17 mouse cellular contexts compared by ENCODE assay signal in genomic region chr4:145105319-145105718, GRCm38 (mm10).
DNase-seq lines count a peak whose midpoint lies in the region; ATAC-seq lines count a peak whose summit lies in the region.
"Had no signal": no experiment of that assay in that cellular context is flagged by ENCODE, and none has a peak within 500 bp of the region (broad histone marks: within the 10 kb centered on the region; RNA-seq: fewer than 3 reads in every experiment).

No protein-coding gene starts in this region.

- H3K27ac ChIP-seq in forebrain, embryonic 15.5 days (replicated peaks): peak overlapping the region; percentile 44
- H3K27ac ChIP-seq in forebrain, embryonic 11.5 days (ENCODE audit: low read depth, low read length): no peak overlapping the region
- peak overlapping the region; percentile 48; the same call in 1 of the 2 replicates for H3K27ac ChIP-seq in limb, embryonic 15.5 days
- H3K27ac ChIP-seq in limb, embryonic 10.5 days: no peak overlapping the region
- H3K27ac ChIP-seq in intestine, embryonic 16.5 days (ENCODE audit: low read length): peak overlapping the region; percentile 1; the same call in 1 of the 2 replicates

- H3K36me3 ChIP-seq in forebrain, embryonic 15.5 days: peaks cover 47% of the 10 kb centered on the region
- H3K36me3 ChIP-seq in forebrain, embryonic 11.5 days (ENCODE audit: control insufficient read depth, insufficient read depth, low read length): no peaks in the 10 kb centered on the region; the same call in 1 of the 2 replicates
- H3K36me3 ChIP-seq in limb, embryonic 15.5 days: peaks cover 62% of the 10 kb centered on the region
- H3K36me3 ChIP-seq in limb, embryonic 10.5 days: peaks cover 65% of the 10 kb centered on the region
- H3K36me3 ChIP-seq in intestine, embryonic 16.5 days (ENCODE audit: control insufficient read depth, insufficient read depth, low read length): peaks cover 11% of the 10 kb centered on the region; the same call in 1 of the 2 replicates

- no peak for ATAC-seq in forebrain, embryonic 15.5 days (replicated peaks)
- ATAC-seq in forebrain, embryonic 11.5 days (replicated peaks; ENCODE audit: low FRiP score): no peak
- ATAC-seq in limb, embryonic 15.5 days (ENCODE audit: insufficient number of reproducible peaks, low FRiP score, low TSS enrichment, low read depth): no peak
- ATAC-seq in intestine, embryonic 16.5 days: no peak
- no peak for ATAC-seq in megakaryocyte, adult 5-6 weeks (ENCODE audit: poor library complexity, severe bottlenecking)

- H3K27me3 ChIP-seq in forebrain, embryonic 15.5 days: no peaks in the 10 kb centered on the region
- H3K27me3 ChIP-seq in forebrain, embryonic 11.5 days (ENCODE audit: control insufficient read depth, insufficient read depth, low read length): no peaks in the 10 kb centered on the region
- no peaks in the 10 kb centered on the region for H3K27me3 ChIP-seq in limb, embryonic 15.5 days
- no peaks in the 10 kb centered on the region for H3K27me3 ChIP-seq in limb, embryonic 10.5 days (ENCODE audit: low read depth, poor library complexity, severe bottlenecking)
- no peaks in the 10 kb centered on the region for H3K27me3 ChIP-seq in intestine, embryonic 16.5 days (replicated peaks; ENCODE audit: control insufficient read depth, insufficient read depth, low read length)

- H3K4me2 ChIP-seq in forebrain, embryonic 15.5 days (replicated peaks): no peak overlapping the region
- H3K4me2 ChIP-seq in forebrain, embryonic 11.5 days (ENCODE audit: low read depth, low read length, severe bottlenecking): no peak overlapping the region
- H3K4me2 ChIP-seq in limb, embryonic 15.5 days: no peak overlapping the region
- H3K4me2 ChIP-seq in intestine, embryonic 16.5 days (ENCODE audit: low read depth, low read length): no peak overlapping the region
- H3K4me2 ChIP-seq: heart, embryonic 11.5 days had no signal

- DNase-seq in forebrain, embryonic 11.5 days (ENCODE audit: low spot score): no peak
- DNase-seq in limb, embryonic 10.5 days (ENCODE audit: low spot score): no peak
- peak; percentile 40 for DNase-seq in brain, adult 2 months (ENCODE audit: low read depth, low spot score)
- DNase-seq in cerebellum, postnatal 14 days: no peak
- DNase-seq: adrenal gland, adult 2 months; cerebellum, adult 8-10 months; gastrocnemius, postnatal 10 days; kidney, postnatal 14 days; lung, adult 18-20 months; lung, postnatal 4 days; right cerebral cortex, postnatal 14 days; thymus, postnatal 14 days had no signal

- peaks cover 8% of the 10 kb centered on the region; the same call in 1 of the 2 replicates for H3K4me1 ChIP-seq in forebrain, embryonic 15.5 days
- no peaks in the 10 kb centered on the region for H3K4me1 ChIP-seq in forebrain, embryonic 11.5 days (replicated peaks; ENCODE audit: control insufficient read depth, insufficient read depth, low read length)
- 0 out of 2 replicates have a peak, but pooled peaks cover 3% of the 10 kb centered on the region for H3K4me1 ChIP-seq in limb, embryonic 15.5 days
- H3K4me1 ChIP-seq in limb, embryonic 10.5 days: peaks cover 18% of the 10 kb centered on the region
- H3K4me1 ChIP-seq in intestine, embryonic 16.5 days (ENCODE audit: control insufficient read depth, insufficient read depth, low read length): no peaks in the 10 kb centered on the region

- H3K9ac ChIP-seq in forebrain, embryonic 15.5 days (replicated peaks): no peak overlapping the region
- no peak overlapping the region for H3K9ac ChIP-seq in forebrain, embryonic 11.5 days (ENCODE audit: low read length)
- H3K9ac ChIP-seq in limb, embryonic 15.5 days: no peak overlapping the region
- no peak overlapping the region for H3K9ac ChIP-seq in intestine, embryonic 16.5 days (ENCODE audit: low read depth, low read length)

- H3K4me3 ChIP-seq in forebrain, embryonic 15.5 days: no peak overlapping the region
- no peak overlapping the region for H3K4me3 ChIP-seq in forebrain, embryonic 11.5 days (ENCODE audit: low read depth, low read length)
- no peak overlapping the region for H3K4me3 ChIP-seq in limb, embryonic 15.5 days
- H3K4me3 ChIP-seq in limb, embryonic 10.5 days: no peak overlapping the region
- H3K4me3 ChIP-seq in intestine, embryonic 16.5 days (ENCODE audit: low read length): no peak overlapping the region

- H3K9me3 ChIP-seq in forebrain, embryonic 15.5 days: no peaks in the 10 kb centered on the region
- H3K9me3 ChIP-seq in forebrain, embryonic 11.5 days (ENCODE audit: control insufficient read depth, low read length): no peaks in the 10 kb centered on the region
- H3K9me3 ChIP-seq in limb, embryonic 15.5 days: no peaks in the 10 kb centered on the region
- H3K9me3 ChIP-seq in limb, embryonic 10.5 days (replicated peaks): no peaks in the 10 kb centered on the region
- no peaks in the 10 kb centered on the region for H3K9me3 ChIP-seq in intestine, embryonic 16.5 days (ENCODE audit: control insufficient read depth, low read length)

- WGBS in forebrain, embryonic 15.5 days: 56% methylated on average over 6 of the region's 6 CpGs
- 65% methylated on average over 6 of the region's 6 CpGs for WGBS in forebrain, embryonic 11.5 days
- 69% methylated on average over 6 of the region's 6 CpGs for WGBS in limb, embryonic 15.5 days
- 82% methylated on average over 6 of the region's 6 CpGs for WGBS in limb, embryonic 10.5 days
- 61% methylated on average over 6 of the region's 6 CpGs for WGBS in intestine, embryonic 16.5 days

Comparison
In these comparisons a context has a peak if more than half of its experiments do, and no peak if none do; other contexts are left out.
1. H3K27ac ChIP-seq: peak in forebrain, embryonic 15.5 days (single experiment), limb, embryonic 15.5 days (single experiment) and intestine, embryonic 16.5 days (single experiment); none in forebrain, embryonic 11.5 days (single experiment) and limb, embryonic 10.5 days (single experiment).